Mouse (Mus musculus): ENCODE measurements around the gene Nprl3.

Nprl3 gene

DNA sequence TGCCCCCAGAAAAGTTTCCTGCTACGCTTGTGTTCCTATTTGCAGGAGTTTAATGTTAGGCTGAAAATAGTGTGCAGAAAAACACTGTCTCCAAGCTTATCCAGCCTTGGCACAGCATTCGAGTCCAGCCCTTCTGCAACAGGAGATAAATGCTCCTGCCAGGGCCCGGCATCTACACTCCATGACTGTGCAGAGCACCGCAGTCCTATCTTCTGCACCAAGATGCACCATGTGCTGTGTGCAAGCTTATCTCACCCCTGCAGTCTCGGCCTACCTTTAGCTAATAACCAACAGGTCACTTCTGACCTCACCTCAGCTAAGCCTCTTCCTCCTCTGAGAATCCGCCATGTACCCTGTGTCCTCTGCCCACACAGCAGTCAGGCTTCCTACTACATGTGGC, 21.9 kb downstream of the Nprl3 start:
- no peak for DNase-seq (ENCODE audit: low spot score in 2 of 2)

DNA sequence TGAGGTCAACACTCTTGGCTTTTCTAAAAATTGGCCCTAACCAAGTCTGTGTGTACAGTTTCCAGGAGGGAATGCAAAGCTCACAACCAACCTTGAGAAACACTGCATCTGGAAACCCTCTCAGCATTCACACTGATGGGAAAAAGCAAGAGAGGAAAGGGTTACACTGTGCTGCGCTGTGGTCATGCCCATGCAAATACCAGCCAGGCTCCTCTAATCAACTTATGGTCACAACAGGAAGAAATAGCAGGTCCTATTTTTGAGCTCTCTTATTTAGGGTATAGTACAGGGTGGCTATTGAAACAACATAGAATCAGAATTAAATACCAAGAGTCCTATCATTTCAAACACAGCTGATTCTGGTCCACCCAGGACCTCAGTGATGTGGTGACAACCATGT, 22.9 kb downstream of the Nprl3 start:
- no peak for DNase-seq (ENCODE audit: low spot score in 2 of 2)

- no peak for DNase-seq (ENCODE audit: low spot score in 2 of 2)
Measured at GRCm38 (mm10) chr11:32244064-32244463, 23.4 kb downstream of the Nprl3 start.

- DNase-seq (ENCODE audit: low spot score in 2 of 2), result peak in 1 of 2 experiments; percentile 72
Measured at GRCm38 (mm10) chr11:32243205-32243955, 24.1 kb downstream of the Nprl3 start.

- no peak for DNase-seq (ENCODE audit: low spot score in 2 of 2)
Measured at GRCm38 (mm10) chr11:32242209-32242608, 25.3 kb downstream of the Nprl3 start.

GRCm38 (mm10) chr11:32241391-32241790, 26.1 kb downstream of the Nprl3 start:
- no peak for DNase-seq (ENCODE audit: low spot score in 2 of 2)

DNA sequence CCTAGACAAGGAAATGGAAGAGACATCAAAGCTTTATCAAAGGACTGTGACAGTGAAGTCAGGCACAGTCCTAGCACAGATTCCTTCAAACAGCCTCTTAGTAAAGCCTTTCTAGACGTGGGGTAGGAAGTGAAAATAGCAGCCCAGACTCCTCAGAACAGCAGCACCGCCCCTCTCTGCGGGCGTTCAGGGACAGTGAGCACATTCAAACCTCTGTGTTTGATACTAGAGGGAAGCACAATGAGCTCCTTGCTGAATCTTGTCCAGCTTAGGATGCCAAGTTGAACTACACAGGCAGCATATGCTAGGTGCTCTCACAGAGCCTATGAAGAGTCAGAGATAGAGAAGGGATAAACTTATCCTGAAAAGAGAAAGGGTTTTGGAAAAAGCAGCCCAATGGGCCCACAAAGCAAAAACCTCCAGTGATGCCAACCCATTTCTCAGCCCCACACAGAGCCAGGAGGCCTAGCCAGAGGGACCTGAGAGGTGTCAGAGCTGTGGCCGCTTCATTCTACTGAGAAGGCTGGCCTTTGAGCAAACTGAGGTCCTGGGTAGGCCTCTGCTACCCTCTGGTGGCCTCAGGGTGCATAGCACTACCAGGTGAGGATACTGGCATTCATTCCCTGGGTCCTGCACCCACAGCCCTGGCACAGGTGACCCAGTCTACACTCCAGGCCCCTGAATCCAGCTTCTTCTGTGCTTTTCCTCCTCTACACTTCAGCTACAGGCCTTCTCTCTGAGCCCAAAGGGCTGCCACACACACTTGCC, 29.2 kb downstream of the Nprl3 start:
- DNase-seq (ENCODE audit: low spot score in 2 of 2), result peak; percentile 79 to 83

GRCm38 (mm10) chr11:32237411-32237795, 30.1 kb downstream of the Nprl3 start:
- no peak for DNase-seq (ENCODE audit: low spot score in 2 of 2)

GRCm38 (mm10) chr11:32236712-32237410, 30.6 kb downstream of the Nprl3 start:
- DNase-seq (ENCODE audit: low spot score in 2 of 2), result no peak

DNA sequence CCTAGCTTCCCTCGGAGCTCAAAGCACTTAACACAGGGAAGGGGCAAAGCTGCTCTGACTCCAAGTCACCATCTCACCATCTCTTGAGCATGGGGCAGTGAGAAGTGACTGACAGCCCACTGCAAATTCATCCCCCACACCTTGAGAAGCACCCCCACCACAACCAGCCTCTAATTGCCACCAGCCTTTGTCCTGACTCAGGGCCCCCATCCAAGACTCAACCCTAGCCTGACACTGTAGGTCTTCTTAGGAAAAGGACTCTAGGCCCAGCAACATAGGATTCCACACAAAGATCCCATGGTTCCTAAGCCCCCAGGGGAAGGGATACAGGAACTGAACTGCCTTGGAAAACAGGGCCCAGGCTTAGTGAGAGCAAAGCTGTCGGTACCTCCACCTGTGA, 31.4 kb downstream of the Nprl3 start:
- DNase-seq (ENCODE audit: low spot score in 2 of 2), result no peak

DNA sequence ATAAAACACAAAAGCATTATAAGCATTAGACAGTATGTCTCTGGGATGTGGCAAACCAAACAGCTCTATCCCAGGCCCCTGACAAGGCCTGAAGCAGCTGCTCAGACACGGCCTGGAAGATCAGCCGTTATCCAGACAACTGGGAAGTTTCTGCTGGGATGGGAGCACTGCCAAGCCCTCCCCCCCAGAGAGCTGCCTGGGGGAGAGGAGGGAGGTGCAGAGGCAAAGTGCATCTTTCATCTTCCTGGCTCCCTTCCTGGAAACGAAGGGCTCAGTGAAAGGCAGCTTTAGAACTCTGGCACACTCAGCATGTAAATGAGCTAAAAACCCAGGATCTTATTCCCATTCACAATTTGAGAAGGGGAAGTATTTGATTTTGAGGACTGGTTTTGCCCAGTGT, 31.9 kb downstream of the Nprl3 start:
- DNase-seq (ENCODE audit: low spot score in 2 of 2), result peak; percentile 73 to 76

- DNase-seq (ENCODE audit: low spot score in 2 of 2), result no peak
Measured at GRCm38 (mm10) chr11:32234816-32235485, 32.6 kb downstream of the Nprl3 start.

GRCm38 (mm10) chr11:32233895-32234294, 33.6 kb downstream of the Nprl3 start:
- no peak for DNase-seq (ENCODE audit: low spot score in 2 of 2)

DNA sequence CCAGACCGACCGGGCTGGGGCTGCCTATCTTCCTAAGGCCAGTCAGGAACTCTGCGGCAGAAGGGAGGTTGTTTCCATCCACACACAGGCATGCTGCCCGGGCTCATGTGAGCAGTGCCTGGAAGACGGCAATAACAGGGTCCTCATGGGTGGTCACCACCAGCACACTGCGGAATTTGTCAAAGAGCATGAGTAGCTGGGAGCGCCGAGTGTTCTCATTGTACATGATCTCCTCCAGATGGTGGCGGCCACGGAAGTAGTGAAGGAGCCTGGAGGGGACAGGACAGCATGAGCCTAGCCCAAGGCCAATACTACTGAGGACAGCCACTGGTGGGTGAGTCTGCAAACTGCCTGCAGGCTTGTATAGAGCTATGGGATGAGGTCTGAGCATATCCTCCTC, 34.7 kb downstream of the Nprl3 start:
- no peak for DNase-seq (ENCODE audit: low spot score in 2 of 2)

DNA sequence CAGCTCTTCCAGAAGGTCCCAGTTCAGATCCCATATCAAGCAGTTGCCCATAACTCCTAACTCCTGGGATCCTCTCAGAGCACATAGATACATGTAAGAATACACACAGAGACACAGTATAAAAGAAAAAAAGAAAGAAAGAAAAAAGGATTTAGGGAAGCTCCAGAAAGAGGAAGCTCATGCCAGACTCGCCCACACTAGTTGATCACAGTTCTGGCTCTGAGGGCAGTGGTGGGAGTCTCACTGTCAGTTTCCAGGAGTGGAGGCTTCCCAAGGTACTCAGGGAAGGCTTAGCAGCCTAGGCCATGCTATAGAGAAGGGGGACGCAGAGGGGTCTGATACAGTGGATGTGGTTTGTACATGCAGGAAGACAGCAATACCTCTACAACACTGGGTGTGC, 36.4 kb downstream of the Nprl3 start:
- peak in 1 of 2 experiments; percentile 71 for DNase-seq (ENCODE audit: low spot score in 2 of 2)

DNA sequence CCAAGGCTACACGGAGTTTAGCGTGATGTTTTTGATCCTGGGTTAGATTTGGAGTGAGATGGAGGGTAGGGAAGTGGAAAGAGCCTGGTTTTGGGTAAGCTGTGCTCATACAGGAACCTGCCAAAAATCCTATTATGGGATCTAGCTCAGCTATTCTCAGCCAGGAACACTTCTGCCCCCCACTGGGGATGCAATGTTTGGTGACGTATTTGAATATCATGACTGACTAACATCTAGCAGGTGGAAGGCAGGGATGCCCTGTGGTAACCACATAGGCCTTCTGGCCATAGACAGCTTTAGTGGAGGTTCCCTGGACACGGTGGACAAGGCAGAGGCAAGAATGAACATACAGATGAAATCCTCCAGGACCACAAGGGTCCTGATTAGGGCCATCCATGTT, 37.3 kb downstream of the Nprl3 start:
- DNase-seq (ENCODE audit: low spot score in 2 of 2), result no peak

- DNase-seq (ENCODE audit: low spot score in 2 of 2), result no peak
Measured at GRCm38 (mm10) chr11:32228292-32228845, 39.1 kb downstream of the Nprl3 start.

DNA sequence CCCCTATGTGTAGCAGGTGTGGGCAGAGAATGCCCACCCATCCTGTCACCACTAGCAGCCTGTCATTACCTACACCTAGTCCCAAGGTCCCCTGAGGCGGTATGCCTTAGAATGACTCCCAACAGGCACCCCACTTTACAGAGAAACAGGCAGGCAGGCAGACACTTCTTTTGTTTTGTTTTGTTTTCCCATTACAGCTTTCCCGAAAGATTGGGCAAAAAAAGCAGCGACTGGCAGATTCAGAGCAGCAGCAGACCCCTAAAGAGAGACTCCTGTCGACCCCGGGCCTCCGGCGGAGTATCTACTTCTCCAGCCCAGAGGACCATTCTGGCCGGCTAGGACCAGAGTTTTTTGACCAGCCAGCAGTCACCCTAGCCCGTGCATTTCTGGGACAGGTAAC, 40.0 kb downstream of the Nprl3 start:
- no peak for DNase-seq (ENCODE audit: low spot score in 2 of 2)

GRCm38 (mm10) chr11:32227041-32227440, 40.5 kb downstream of the Nprl3 start:
- no peak for DNase-seq (ENCODE audit: low spot score in 2 of 2)

GRCm38 (mm10) chr11:32226124-32226871, 41.2 kb downstream of the Nprl3 start, which contains the start of gene Mpg:
Mpg (plus strand) TSS chr11:32226505.
- DNase-seq (ENCODE audit: low spot score in 2 of 2), result peak; percentile 86 to 88

Measured in frontal cortex, postnatal 36 days (tissue).